Mouse (Mus musculus): Measurements from ENCODE around the gene Slc10a7.

Gene Slc10a7

GRCm38 (mm10) chr8:78549971-78550751, 41.0 kb downstream of the Slc10a7 start:
- DNase-seq: no peak

DNA sequence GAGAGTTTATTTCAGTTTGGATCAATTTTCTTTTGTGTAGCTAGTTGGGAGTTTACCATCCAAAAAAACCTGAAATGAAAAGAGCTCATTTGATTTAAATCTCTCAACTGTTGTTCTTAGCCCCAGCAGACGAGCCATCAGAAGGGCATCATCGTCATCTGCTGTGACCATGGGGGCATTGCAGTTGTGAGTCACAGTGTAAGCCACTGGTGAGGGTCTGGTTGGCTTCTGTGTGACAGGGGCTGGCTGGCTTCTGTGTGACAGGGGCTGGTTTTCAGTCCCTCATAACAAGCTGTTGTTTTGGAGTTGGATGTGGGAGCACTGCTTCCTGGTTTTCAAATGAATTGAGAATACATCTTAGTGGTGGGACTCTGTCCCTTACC, 41.6 kb downstream of the Slc10a7 start:
- no peak for DNase-seq

DNA sequence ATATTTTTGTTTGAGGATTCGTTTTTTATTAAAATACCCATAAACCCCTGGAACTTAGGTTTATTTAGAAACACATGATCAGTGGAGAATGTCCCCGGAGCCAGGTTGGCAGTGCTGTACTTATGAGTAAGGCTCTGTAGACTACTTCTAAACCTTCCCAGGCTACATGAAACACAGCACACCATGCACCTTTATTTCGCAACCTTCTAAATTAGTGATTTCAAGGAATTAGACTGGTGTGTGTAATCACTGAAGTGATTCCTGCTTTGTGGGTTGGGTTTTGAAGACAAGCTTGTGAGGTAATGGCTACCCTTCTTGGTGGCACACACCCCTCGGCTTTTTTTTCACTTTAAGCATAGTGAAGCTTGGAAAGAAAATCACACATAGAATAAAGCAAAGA, 46.7 kb downstream of the Slc10a7 start:
- no peak for DNase-seq

DNA sequence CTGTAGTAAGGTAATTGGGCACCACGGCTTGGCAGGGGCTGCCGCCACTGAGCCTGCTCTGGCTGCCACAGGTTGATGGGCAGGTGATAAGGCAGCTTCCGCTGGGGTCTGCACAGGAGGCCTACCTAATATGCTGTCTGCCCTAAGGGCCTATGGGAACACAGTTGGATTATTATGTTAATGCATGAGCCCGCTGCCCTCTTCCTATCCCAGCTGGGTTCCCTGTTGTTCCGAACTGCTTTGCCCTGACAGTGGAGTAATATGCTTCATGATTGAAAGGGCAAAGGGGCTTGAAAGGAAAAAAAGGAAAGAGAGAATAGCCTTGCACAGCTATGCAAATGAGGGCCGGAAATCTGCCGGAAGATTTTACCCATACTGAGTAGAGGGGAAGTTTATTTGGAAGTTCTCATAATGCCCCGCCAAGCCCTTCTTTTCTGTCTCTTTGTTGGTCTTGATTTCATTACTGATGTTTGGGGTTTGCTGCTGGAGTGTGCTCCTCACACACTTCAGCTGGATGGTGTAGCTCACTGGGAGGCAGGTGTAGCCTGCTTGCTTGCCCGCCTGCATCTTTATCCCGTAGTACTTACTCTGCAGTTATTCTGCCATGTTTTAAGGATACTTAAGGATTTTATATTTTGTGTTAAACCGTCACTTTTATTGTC, 47.8 kb downstream of the Slc10a7 start:
- no peak for DNase-seq

DNA sequence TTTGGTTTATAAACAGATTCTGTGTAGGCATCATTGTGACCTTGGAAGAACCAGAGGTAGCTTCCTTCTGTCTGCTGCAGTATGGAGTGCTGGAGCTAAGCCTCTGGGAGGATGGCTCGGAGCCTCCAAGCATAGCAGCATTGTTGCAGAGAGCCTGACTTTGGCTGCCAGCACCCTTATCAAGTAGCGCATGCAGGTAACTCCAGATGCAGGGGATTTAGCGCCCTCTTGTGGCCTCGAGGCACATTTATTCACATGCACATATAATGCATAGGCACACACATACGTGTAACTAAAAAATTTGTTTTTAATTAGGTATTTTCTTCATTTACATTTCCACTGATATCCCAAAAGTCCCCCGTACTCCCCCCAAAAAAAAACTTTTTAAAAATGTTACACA, 52.5 kb downstream of the Slc10a7 start:
- DNase-seq: no peak

DNA sequence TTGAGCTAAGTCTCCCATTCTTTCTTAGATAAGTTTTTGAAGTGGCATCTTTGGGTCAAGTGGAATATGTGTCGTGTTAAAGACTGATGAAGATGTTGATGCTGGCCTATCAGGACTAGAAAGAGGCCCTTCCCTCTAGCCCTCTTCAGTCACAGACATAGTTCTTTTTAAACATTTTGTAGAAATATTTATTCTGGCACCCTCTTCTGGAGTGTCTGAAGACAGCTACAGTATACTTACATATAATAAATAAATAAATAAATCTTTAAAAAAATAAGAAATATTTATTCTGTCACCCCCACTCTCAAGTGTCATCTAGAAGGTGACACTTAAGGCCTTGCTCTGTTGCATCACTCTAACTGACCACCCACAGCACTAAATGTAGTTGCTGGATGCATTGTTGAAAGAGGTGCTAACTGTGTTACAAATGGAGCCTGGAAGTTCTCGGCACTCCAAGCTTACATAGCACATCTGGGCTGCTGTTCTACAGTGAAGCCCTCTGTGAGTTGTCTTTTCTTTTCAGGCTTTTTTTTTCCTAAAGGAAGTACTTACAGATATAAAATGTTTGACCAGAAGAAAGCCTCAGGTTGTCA, 54.4 kb downstream of the Slc10a7 start:
- no peak for DNase-seq

DNA sequence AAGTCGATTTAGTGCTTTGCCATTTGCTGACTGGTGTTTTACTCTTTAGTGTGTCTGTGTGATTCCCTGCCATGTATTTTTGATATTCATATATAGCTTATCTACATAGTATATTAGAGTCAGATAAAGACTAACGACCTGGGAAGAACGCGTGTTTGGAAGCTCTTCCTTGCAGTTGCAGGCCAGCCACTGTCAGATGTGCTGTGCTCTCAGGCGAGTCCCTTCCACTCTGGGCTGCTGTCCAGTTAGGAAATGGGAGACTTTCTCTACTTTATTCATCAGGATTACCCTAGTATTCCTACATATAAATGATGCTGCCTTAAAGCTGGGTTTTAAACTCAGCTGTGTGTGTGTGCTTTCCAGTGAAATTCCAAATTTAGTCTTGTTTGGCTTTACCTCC, 55.1 kb downstream of the Slc10a7 start:
- DNase-seq: no peak

DNA sequence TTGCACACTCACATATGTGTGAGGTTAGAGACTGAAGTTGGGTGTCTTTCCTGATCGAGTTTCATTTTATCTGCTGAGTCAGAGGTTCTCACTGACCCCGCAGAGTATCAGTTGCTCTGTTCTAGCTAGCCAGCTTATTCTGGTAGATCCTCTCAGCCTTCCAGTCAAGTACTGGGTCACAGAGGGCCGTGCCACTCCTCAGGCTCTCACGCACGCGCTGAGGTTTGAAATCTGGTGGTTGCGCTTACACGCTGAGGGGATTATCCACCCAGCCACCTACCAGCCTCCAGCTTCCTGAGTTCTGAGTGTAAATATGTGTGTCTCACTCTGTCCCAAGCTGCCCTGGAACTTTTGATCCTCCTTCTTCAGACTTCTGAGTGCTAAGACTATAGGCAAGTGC, 59.0 kb downstream of the Slc10a7 start:
- no peak for DNase-seq

GRCm38 (mm10) chr8:78571528-78571927, 62.4 kb downstream of the Slc10a7 start:
- no peak for DNase-seq

DNA sequence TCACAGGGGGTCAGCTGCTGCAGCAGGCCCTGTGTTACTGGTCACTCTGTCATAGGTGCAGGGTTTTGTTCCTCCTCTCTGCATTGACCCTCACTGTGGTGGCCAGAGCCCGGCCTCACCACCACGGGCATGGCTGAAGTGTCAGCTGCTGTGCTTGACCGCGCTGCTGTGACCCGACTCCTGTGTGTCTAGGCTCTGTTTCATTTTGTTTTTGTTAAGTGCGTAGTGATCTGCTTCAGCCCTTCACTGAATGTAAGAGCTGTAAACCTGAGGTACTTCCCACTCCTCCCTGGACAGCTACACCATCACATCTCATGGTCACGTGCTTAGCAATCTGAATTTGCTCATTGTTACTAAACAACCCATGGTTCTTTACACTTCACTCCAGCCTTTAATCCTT, 65.1 kb downstream of the Slc10a7 start:
- no peak for DNase-seq

- peak; percentile 21 for DNase-seq
These were observed 68.4 kb downstream of the Slc10a7 start for GRCm38 (mm10) chr8:78577569-78577968.

GRCm38 (mm10) chr8:78578036-78578435, 68.9 kb downstream of the Slc10a7 start:
- no peak for DNase-seq

DNA sequence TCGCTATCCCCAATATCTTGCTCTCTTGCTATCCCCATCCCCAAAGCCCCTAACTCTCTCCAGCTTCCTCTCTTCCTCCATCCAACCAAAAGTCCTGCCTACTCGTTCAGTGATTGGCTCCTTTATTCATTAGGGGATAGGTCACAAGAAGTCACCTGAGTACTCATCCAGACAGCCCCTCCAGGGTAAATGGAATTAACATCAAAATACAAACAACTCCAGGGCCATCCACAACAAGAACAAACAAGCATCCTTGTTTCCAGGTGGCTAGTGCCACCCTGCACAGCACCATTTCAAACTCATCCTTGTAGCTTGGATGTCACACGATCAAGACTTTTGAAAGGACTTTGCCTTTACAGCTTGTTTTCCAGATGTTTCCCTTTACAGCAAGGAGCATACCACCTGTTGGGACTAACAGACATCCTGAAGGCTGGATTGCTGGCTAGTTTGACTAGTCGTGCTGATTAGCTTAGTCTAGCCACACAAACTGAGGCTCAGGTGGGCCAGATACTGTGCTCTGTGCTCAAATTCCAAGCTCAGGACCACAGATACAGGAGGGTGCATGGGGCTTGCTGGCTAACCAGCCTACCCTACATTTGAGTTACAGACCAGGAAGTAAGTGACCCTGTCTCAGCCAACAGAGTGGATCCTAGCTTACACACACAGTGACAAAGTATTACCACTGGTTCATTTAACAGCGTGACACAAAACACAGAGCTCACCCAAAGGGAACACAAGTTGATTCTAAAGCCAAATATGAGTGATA, 75.0 kb downstream of the Slc10a7 start:
- DNase-seq: no peak

GRCm38 (mm10) chr8:78584863-78585262, 75.7 kb downstream of the Slc10a7 start:
- no peak for DNase-seq

DNA sequence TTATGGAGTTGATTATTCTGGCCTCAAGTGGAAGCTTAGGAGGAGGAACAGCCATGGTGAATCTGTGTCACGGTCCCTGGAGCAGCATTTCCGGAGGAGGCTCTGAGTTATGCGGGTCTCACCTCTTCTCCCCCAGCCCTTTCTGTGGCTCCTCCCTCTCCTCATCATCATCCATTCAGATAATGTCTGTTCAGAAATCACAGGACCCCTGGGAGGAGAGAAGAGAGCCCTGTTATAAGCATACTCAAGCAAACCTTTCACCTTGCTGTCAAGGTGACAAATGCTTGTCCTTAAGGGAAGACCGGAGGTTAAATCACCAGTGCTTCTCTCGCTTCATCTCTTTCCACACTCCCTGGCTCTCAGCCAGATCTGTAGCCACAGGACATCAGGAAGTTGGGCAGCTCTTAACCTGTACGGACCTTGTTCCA, 86.3 kb downstream of the Slc10a7 start:
- no peak for DNase-seq

DNA sequence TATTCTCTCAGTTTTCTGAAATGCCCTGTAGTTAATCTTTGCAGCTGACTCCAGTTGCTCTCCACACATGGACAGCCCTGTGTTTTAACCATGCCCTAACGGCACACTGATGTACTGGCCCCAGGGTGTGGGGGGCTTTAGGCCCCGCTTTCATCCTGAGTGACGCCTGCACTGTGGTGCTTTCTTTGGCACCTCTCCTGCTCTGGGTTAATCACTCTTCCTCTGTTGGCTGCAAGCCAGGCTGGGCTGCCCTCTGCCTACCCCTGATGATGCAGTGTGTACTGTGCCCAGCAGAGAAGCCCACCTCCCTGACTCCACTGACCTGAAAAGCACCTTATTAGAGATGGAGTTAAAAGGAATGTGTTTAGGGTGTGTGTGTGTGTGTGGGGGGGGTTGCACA, 89.1 kb downstream of the Slc10a7 start:
- DNase-seq: peak; percentile 29

DNA sequence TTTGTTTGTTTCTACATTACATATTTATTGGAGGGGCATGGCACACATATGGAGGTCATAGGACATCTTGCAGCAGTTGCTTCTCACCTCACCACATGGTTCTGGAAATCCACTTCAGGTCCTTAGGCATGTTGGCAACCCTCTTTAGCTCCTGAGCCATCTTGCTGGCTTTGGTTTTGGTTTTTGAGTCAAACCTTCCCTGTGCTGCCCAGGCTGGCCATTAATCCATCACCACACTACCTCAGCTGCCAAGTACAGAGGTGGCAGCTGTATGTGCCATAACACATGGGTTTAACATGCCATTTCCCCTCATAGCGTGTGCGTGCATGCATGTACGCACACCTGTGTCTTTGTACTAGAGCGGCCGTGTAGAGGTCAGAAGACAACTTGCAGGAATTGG, 93.9 kb downstream of the Slc10a7 start:
- DNase-seq: no peak

DNA sequence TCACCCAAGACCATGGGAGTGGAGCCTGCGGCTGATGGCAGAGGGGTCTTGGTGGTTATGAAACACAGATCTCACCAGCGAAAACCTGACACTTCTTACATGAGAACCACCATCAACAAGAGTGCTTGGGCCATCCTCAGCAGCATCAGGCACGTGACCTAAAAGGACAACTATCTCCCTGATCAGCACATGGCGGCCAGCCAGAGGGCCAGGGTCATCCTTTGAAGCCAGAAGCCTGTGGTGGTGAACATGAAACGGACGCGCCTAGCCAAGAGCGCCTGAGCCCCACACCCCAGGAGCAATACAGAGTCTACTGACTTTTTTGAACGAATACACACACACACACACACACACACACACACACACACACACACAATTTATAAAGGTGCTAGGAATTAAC, 95.3 kb downstream of the Slc10a7 start:
- no peak for DNase-seq

DNA sequence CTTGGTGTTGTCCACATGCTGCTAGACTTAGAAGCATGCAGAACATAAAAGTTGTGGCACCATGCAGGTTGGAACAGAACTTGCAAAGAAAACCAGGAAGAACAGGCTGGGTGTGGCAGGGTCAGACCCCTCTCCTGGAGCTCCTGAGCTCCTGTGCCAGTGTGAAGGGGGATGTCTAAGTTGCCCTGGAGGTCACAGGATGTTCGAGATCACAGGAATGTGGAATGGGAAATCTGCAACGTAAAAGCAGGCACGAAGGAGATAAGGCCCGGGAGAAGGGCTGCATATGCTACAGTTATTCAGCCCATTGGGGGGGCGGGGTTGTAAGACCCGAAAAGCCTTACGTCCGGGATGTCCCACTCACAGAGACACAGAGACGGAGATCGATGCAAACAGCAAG, 100.2 kb downstream of the Slc10a7 start:
- DNase-seq: no peak

DNA sequence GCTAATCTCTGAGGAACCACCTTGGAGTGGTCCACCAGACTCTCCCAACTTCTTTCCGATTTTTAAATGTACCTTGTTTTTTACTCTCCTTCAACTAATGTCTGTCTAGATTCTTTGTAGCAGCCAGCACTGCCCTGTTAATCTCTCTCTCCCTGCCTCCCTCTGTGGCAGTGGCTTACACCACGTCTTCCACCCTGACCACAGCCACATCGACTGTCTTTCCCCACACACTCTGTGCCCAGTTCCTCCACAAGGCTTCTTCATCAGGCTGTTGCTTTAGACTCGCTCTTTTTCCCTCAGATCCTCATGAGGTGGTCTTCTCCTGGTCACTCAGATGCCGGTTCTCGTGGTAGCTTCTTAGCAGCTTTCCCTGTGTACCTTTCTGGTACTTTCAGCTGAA, 101.9 kb downstream of the Slc10a7 start:
- no peak for DNase-seq

- DNase-seq: peak; percentile 25
These were observed 113.2 kb downstream of the Slc10a7 start for GRCm38 (mm10) chr8:78622362-78622761.

GRCm38 (mm10) chr8:78623972-78624371, 114.8 kb downstream of the Slc10a7 start:
- no peak for DNase-seq

- no peak for DNase-seq
These were observed 115.7 kb downstream of the Slc10a7 start for GRCm38 (mm10) chr8:78624738-78625442.

Measured in kidney, adult 9 months (tissue).